Mouse (Mus musculus) neural tube, embryonic 10.5 days (tissue): ENCODE measurements around the gene Pef1.

ENCODE experiments used
- DNase-seq: peaks from one replicate; pipeline ENCODE4 v3.0.0-alpha.2; 2017; ENCODE audit warnings: low spot score; ENCODE audit errors: extremely low spot score

Gene Pef1

DNA sequence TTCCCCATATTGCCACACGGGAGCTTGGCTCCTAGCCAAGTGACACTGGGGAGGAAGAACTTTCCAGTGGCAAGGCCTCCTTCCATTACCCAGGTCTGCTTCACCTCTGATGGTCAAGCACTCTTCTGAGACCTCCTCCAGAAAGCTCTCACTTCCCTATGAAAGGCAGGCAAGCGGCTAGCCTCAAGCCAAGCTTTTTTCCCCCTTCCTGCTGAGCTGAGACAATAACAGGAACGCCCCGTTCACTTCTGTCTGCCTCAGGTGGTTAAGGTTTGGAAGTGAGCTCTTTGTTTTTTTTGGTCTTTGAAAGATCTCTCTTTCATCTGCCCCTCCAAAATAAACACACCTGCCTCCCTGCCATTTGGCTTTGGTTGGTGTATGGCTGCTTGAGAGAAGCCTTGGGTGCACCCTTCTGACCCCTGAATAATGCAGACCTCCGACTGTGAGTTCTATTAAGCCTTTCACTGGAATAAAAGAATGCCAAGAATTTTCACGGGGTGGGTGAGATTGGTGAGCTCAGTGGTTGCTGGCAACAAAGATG, at the start of gene Pef1:
Gene Pef1 (plus strand): TSS at position 448 of the 541 bp plus-strand sequence.
- DNase-seq = no peak

DNA sequence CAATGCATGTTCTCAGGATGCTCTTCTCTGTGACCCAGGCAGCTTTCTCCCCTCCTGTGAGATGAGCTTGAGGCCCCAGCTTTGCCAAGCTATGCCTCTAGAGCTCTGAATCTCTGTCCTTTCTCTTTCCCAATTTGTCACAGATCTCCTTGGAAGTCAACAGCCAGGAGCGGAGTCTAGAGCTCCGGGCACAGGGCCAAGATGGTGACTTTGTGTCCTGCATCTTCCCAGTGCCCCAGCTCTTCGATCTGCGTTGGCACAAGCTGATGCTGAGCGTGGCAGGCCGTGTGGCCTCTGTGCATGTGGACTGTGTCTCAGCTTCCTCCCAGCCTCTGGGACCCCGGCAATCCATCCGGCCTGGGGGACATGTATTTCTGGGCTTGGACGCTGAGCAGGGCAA, 49.2 kb upstream of the Pef1 start:
- DNase-seq = no peak

GRCm38 (mm10) chr4:130054727-130055126, 47.6 kb upstream of the Pef1 start:
- no peak for DNase-seq

DNA sequence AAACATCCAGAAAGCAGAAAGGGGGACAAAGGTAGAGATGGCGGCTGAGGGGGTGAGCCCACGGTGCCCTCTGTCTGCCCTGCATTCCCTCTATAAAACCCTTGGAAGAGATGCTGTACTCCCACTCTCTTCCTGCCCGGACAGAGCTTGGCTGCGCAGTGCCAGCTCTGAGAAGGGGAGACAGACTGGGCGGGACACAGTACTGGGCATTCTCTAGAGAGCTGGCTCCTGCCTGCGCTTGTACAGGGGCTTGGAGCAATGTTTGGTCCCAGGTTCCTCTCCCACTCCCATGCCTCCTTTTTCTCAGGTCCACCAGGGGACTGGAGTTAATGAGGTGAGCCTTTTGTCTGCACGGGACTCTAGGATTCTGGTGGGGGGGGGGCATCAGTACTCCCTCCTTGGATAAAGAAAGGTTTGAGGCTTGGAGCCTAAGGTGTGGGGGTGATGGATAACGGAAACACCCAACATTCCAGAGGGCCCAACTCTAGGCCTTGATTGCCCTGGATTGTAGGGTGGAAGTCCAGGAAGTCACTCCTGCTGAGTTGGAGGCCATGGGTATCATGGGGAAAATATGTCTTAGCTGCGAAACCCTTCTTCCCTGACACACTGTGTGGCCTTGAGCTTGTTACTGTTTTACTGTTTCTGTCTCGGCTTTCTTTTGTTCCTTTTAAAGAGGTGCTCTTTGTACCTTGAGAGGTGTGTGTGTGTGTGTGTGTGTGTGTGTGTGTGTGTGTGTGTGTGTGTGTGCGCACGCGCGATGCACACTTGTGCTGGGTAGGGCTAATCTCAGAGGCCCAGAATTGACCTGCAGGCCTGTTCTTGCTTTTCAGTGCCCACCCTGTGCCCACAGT, 47.0 kb upstream of the Pef1 start:
- DNase-seq = no peak

GRCm38 (mm10) chr4:130056011-130056322, 46.4 kb upstream of the Pef1 start:
- DNase-seq = no peak

DNA sequence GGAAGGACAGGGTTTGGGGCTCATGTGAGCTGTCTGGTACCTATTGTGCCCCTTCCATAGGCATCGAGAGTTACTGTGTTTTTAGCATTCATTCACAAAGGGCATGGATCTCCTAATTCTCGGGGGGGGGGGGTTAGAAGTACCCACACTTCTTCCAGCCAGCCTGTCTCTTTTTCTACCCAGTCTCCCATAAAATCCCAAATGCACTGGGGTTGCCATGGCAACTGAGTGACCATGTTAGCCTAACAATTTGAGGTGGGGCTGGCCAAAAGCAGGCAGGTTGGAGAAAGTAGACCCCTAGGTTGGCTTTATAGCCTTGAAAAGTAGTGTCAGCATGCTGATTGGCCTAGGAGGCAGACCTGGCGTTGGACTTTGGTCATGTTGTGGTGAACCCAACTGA, 45.9 kb upstream of the Pef1 start:
- DNase-seq = no peak

- no peak for DNase-seq
Measured at GRCm38 (mm10) chr4:130060937-130061336, 41.4 kb upstream of the Pef1 start.

DNA sequence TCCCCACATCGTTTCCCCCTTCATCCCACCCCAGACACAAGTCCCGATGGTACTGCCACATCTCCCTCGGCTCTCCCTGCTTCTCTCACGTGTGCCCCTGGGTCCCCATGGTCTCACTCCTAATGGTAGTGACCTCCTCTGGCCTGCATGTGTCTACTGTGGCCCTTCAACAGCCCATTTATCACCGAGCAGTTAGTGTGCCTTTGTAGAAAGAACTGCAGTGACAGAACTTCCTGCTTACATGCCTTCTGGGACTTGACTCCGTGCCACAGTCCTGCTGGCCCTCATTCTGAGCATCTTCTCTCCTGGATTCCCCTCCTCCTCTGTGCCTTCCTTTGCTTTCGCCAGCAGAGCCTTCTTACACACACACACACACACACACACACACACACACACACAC, 39.2 kb upstream of the Pef1 start:
- DNase-seq = no peak

GRCm38 (mm10) chr4:130066816-130067215, 35.5 kb upstream of the Pef1 start:
- DNase-seq = no peak

GRCm38 (mm10) chr4:130070523-130070922, 31.8 kb upstream of the Pef1 start:
- no peak for DNase-seq

GRCm38 (mm10) chr4:130071758-130072157, 30.6 kb upstream of the Pef1 start:
- DNase-seq = no peak

- DNase-seq = no peak
Measured at GRCm38 (mm10) chr4:130073367-130073766, 29.0 kb upstream of the Pef1 start.

DNA sequence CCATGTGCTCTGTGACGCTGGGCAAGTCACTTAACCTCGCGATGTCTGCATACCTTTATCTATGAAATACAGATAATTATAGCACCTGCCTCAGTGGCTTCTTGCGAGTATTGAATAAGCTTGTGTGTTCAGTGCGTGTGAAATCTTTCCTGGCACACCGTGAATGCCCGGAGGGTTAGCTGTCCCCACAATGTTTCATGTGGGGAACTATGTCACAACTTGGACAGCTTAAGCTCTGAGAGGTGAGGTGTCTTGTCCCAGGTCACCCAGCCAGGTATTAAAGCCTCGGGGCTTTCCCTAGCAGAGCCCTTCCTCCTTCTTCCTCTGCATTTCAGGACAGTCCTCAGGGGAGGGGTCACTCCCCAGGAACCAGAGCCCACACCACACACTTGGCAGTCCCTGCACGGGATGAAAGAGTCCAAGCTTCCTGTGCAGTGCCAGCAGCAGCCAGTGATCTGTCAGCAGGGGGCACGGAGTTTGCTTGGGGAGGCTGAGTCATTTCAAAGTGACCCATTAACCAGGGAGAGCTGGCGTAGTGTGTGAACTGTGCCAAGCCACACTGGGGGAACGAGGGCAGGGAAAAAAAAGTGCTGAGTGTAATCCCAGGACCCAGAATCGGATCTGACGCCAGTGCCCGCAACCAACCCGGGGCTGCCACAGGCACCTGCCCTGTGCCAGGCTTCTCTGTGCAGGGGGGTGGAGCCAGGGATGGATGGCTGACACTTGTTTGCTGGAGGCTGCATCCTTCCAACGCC, 27.4 kb upstream of the Pef1 start:
- no peak for DNase-seq

GRCm38 (mm10) chr4:130076856-130077255, 25.5 kb upstream of the Pef1 start:
- no peak for DNase-seq

- no peak for DNase-seq
Measured at GRCm38 (mm10) chr4:130078816-130079485, 23.4 kb upstream of the Pef1 start.

- no peak for DNase-seq
Measured at GRCm38 (mm10) chr4:130079521-130079920, 22.8 kb upstream of the Pef1 start.

- no peak for DNase-seq
Measured at GRCm38 (mm10) chr4:130081345-130082190, 20.8 kb upstream of the Pef1 start.

GRCm38 (mm10) chr4:130082211-130082610, 20.1 kb upstream of the Pef1 start:
- DNase-seq = no peak

GRCm38 (mm10) chr4:130084331-130084945, 17.9 kb upstream of the Pef1 start:
- no peak for DNase-seq

DNA sequence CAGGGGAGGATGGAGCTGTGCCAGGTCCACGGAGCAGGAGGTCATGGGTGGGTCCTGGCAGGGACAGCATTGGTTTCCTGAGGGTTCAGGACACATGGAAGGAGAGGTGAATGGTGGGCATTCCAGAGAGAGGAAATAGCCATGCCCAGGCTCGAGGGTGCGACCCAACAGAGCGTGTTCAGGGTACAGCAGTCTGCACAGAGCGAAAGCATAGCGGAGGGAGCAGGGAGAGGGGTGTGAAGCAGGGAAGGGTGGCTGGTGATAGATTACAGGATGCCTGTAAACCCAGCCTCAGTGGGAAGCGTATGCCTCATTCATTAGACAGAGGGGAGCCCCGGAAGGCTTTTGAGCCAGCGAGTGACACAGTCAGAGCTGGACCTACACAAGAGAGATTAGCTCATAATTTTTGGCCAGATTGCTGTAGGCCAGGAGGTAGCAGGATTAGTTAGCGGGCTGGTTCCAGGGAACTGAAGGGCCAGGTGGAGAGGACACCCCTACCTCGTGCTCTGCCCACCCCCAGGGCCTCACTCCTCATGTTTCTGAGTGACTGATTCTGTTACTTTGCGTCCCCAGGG, 17.0 kb upstream of the Pef1 start:
- DNase-seq = no peak
